Mouse (Mus musculus) intestine, embryonic 14.5 days (tissue): ENCODE data around the gene Adcy1. TPM values are rescaled to one million over a fixed set of nuclear protein-coding genes. Genes with fewer than 3 reads are reported as not detected.

Experiments used
- ATAC-seq: fragments of 200-750 bp; cut with Nextera tagmentation; replicated peaks from 2 replicates; pipeline ENCODE4 v1.8.0; 2017; ENCODE audit warnings: low read depth, moderate number of reproducible peaks, moderate TSS enrichment, moderate library complexity; ENCODE audit not compliant: low FRiP score, low TSS enrichment
- DNase-seq: peaks from one replicate; pipeline ENCODE4 v3.0.0-alpha.2; 2018; ENCODE audit warnings: low spot score
- H3K27ac ChIP-seq: fragments of 300-500 bp; sonication (generic); 2 replicates; pipeline ENCODE4 v1.5.1; 2014; ENCODE audit warnings: low read depth, mild to moderate bottlenecking, control low read depth
- H3K27me3 ChIP-seq: fragments of 300-500 bp; sonication (generic); replicated peaks from 2 replicates; pipeline ENCODE4 v1.6.1; 2014; ENCODE audit warnings: low read length, control low read depth; ENCODE audit not compliant: control insufficient read depth, insufficient read depth
- H3K36me3 ChIP-seq: fragments of 300-500 bp; sonication (generic); 2 replicates; pipeline ENCODE4 v1.6.1; 2014; ENCODE audit warnings: low read length, control low read depth; ENCODE audit not compliant: control insufficient read depth, insufficient read depth
- H3K4me1 ChIP-seq: fragments of 300-500 bp; sonication (generic); replicated peaks from 2 replicates; pipeline ENCODE4 v1.6.1; 2014; ENCODE audit warnings: low read length, control low read depth, mixed read lengths; ENCODE audit not compliant: control insufficient read depth, insufficient read depth
- H3K4me2 ChIP-seq: fragments of 300-500 bp; sonication (generic); 2 replicates; pipeline ENCODE4 v1.6.1; 2014; ENCODE audit warnings: low read length
- H3K4me3 ChIP-seq: fragments of 300-500 bp; sonication (generic); 2 replicates; pipeline ENCODE4 v1.5.1; 2014; ENCODE audit warnings: low read depth, low read length, control low read depth, mixed read lengths
- H3K9ac ChIP-seq: fragments of 300-500 bp; sonication (generic); 2 replicates; pipeline ENCODE4 v1.6.1; 2014; ENCODE audit warnings: mild to moderate bottlenecking, low read length
- H3K9me3 ChIP-seq: fragments of 300-500 bp; sonication (generic); 2 replicates; pipeline ENCODE4 v1.6.1; 2016; ENCODE audit warnings: low read length, control low read depth; ENCODE audit not compliant: control insufficient read depth
- WGBS: fragments of 180-500 bp; shearing (Covaris S2); extraction: QIAGEN DNeasy Blood & Tissue Kit; methylation state at CpG from one replicate; pipeline ENCODE4 v1.1.7; 2014; 5-methylcytosine and 5-hydroxymethylcytosine counted together
- polyA plus RNA-seq: library from polyadenylated mRNA; unstranded; fragments of >200 nt; fragmentation: Nextera tagmentation; extraction: Ambion mirVana; gene quantifications from 2 replicates; pipeline ENCODE4 v1.2.1, GENCODE M21; 2014

The Adcy1 gene
- polyA plus RNA-seq, 1 experiment from 2014 or later, result 1.9 TPM

DNA sequence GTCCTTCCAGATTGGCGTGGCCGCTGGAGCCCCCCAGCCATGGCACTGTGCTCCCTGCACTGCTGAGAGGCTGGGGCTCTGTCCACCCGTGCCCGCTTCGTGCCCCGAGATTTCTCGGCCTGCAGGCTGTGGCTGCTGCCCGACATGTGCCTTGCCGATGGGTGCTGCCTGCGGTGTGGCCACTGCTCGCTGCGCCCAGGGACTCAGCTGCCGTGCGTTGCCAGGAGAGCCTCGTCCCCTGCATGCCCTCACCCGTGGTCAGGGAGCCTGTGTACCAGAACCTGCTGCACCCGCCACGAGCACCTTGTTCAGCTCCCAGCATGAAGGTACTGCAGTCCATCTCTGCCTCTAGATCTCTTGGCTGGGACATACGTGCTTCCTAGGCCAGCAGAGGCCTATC is 134.7 kb downstream of the Adcy1 start:
- Histone ChIP-seq H3K27me3 (no peaks in the 10 kb centered on the region), H3K9ac (no peak overlapping the region), H3K4me2 (no peak overlapping the region), H3K27ac (no peak overlapping the region), H3K9me3 (0 out of 2 replicates have a peak, but pooled peaks cover 4% of the 10 kb centered on the region), H3K4me3 (no peak overlapping the region), H3K36me3 (no peaks in the 10 kb centered on the region), H3K4me1 (no peaks in the 10 kb centered on the region)
- DNase-seq (no peak), ATAC-seq (peak; percentile 1; the same call in 1 of the 2 replicates)
- 92% methylated on average over 19 of the region's 19 CpGs for WGBS

DNA sequence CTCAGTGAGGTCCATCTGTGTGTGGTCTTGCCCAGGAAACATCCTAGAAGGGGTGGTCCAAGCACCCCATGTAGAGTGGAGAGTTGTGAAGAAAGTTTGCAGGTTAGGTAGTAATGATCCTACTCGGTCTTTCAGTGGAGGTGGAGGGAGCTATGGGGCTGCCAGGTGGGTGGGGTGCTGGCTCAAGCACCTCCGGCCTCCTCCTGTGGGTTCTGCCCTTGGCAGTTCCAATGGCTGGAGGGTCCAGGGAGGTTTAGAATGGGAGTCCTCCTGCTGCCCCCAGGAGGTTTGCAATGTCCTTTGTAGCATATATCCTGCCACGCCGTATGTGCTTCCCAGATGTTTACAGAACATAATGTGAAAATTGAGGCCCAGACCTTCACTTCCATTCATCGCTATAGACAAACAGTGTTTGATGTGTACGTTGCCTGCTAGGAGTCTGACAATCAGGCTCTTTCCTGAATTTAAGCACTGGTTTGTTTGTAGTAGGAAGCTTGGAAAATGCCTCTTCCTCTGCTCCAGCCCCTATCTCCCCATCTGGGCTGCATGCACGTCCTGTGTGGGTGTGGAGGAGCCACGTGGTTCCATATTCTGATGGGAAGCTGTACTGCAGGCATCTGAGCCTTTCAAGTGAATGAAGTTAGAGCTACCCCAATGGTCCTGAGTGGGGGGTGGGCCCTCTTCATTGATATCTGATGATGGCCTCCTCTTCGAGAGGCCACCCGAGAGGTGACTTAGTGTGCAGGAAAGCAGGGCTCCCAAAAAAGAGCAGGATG is 135.4 kb downstream of the Adcy1 start:
- no peaks in the 10 kb centered on the region for H3K27me3 ChIP-seq
- no peaks in the 10 kb centered on the region for H3K4me1 ChIP-seq
- 61% methylated on average over 10 of the region's 10 CpGs for WGBS
- ATAC-seq (no peak), DNase-seq (no peak)
- no peak overlapping the region for H3K9ac ChIP-seq
- no peak overlapping the region for H3K4me2 ChIP-seq
- no peak overlapping the region for H3K27ac ChIP-seq
- 0 out of 2 replicates have a peak, but pooled peaks cover 4% of the 10 kb centered on the region for H3K9me3 ChIP-seq
- no peak overlapping the region for H3K4me3 ChIP-seq
- no peaks in the 10 kb centered on the region for H3K36me3 ChIP-seq

DNA sequence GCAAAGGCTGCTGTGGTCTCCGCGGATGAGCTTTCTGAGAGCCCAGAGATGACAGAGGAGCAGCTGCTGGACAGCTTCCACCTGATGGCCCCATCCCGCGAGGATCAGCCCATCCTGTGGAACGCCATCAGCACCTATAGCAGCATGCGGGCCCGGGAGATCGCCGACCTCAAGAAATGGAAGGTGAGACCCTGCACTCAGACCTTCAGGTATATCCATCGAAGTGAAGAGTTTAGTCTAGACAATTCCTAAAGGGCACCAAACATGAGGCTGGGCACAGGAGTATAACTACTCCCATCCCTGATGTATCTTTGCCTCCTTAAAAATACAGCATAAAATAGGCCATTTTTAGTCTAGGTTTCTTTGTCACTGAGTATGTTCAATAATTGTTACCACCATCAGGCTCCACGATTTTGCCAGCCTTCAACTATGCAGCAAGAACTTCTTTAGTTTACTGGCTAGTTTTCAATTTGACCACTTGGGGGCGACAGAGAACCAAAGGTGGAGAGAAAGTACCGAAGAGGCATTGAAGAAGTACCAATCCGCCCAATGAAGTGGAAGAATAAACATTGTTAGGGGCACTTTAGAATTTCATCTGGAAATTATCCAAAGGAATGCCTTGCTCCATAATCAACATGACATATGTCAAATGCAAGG is 136.6 kb downstream of the Adcy1 start:
- Histone ChIP-seq H3K4me3 (no peak overlapping the region), H3K27ac (no peak overlapping the region), H3K27me3 (no peaks in the 10 kb centered on the region), H3K4me2 (no peak overlapping the region), H3K36me3 (no peaks in the 10 kb centered on the region), H3K4me1 (no peaks in the 10 kb centered on the region), H3K9me3 (0 out of 2 replicates have a peak, but pooled peaks cover 2% of the 10 kb centered on the region), H3K9ac (no peak overlapping the region)
- no peak for DNase-seq
- ATAC-seq, result no peak
- WGBS, result 57% methylated on average over 14 of the region's 14 CpGs

DNA sequence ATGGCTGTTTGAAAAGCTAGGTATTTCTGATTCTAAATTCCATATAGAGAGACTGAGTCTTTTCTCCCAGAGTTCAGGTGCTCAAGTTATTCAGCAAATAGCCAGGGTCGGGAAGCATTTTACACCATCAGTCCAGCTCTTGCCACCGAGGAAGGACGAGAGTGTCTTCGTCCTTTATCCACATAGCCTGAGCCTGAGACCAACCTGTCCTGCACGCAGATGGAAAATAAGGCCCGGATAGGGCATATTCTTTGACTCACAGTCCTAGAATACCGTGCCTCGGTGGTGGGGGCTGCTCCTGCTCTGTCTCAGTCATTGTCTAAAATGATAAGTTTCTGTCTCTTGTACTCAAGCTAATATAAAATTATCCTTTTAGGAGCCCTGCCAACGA is 137.1 kb downstream of the Adcy1 start:
- no peaks in the 10 kb centered on the region for H3K9me3 ChIP-seq
- DNase-seq, result no peak
- ATAC-seq, result no peak
- H3K27me3 ChIP-seq, result no peaks in the 10 kb centered on the region
- WGBS, result 85% methylated on average over 9 of the region's 9 CpGs
- no peaks in the 10 kb centered on the region for H3K36me3 ChIP-seq
- no peak overlapping the region for H3K27ac ChIP-seq
- no peak overlapping the region for H3K4me3 ChIP-seq
- no peaks in the 10 kb centered on the region for H3K4me1 ChIP-seq
- H3K9ac ChIP-seq, result no peak overlapping the region
- H3K4me2 ChIP-seq, result no peak overlapping the region

DNA sequence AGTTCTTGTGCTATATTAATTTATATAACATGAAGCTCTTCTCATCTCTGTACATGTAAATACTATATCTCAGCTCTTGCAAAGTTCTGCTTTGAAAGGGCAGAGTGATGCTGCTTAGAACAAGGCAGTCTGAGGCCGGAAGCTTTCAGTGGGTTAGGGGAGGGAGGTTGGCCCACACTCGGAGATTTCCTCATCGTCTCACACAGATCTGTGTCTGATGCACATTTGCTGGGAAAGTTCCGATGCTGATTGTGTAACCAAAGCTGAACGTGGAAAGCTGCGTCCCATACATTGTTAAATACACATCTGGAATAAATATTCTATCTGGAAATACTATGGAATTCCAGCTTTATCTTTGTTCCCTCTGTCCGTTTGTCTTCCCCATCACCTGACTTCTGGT is 138.9 kb downstream of the Adcy1 start:
- WGBS, result 75% methylated on average over 7 of the region's 7 CpGs
- ATAC-seq, result no peak

DNA sequence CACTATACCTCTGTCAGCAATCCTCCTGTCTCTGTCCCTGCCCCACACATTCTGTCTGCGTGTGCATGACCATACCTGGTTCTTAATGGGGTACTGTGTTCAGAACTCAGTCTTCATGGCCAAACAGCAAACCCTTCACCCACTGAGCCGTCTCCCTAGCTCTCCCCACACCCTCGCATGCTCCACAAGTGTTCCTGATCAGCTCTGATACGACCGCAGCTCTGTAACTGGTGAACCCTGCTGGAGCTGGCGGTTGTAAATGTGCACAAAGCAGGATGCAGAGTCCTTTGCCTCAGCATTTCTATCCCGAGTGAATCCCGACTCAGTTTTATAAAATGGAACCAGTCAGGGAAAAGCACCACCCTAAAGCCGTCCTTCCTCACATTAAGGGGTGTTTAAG is 140.6 kb downstream of the Adcy1 start:
- Histone ChIP-seq H3K27me3 (no peaks in the 10 kb centered on the region), H3K4me3 (no peak overlapping the region), H3K4me1 (no peaks in the 10 kb centered on the region), H3K9me3 (no peaks in the 10 kb centered on the region), H3K27ac (no peak overlapping the region), H3K9ac (no peak overlapping the region), H3K4me2 (no peak overlapping the region), H3K36me3 (no peaks in the 10 kb centered on the region)
- ATAC-seq (no peak), DNase-seq (no peak)
- 84% methylated on average over 9 of the region's 9 CpGs for WGBS

More for the DNA sequence above, 138.9 kb downstream of the Adcy1 start:
- Histone ChIP-seq H3K36me3 (no peaks in the 10 kb centered on the region), H3K4me3 (no peak overlapping the region), H3K4me2 (no peak overlapping the region), H3K27ac (no peak overlapping the region), H3K27me3 (no peaks in the 10 kb centered on the region), H3K9me3 (no peaks in the 10 kb centered on the region), H3K9ac (no peak overlapping the region), H3K4me1 (no peaks in the 10 kb centered on the region)
- DNase-seq, result no peak

DNA sequence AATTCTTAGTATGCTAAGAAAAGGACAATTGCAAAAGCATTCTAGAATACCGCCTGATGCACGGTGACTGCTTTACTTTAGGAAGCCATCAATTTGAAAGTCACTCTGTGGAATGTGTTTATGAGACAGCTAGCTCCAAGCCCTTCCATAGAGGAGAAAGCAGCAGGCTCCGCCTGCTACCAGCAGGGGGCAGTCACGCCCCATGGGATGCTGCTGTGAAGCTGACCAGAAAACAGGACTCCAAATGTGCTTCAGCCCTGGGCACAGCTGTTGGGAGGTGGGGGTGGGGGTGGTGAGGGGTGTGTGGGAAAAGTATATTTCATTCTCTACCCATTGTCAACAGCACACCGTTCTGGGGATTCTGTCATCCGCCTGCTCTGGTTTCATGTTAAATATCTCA is 147.1 kb downstream of the Adcy1 start:
- H3K36me3 ChIP-seq, result no peaks in the 10 kb centered on the region
- H3K27ac ChIP-seq, result no peak overlapping the region
- no peaks in the 10 kb centered on the region for H3K9me3 ChIP-seq
- no peak overlapping the region for H3K4me2 ChIP-seq
- H3K27me3 ChIP-seq, result peaks cover 41% of the 10 kb centered on the region
- H3K4me1 ChIP-seq, result peaks cover 10% of the 10 kb centered on the region
- no peak overlapping the region for H3K9ac ChIP-seq
- ATAC-seq (peak; percentile 36; the same call in 1 of the 2 replicates), DNase-seq (peak; percentile 89)
- H3K4me3 ChIP-seq, result no peak overlapping the region
- WGBS, result 14% methylated on average over 6 of the region's 6 CpGs

DNA sequence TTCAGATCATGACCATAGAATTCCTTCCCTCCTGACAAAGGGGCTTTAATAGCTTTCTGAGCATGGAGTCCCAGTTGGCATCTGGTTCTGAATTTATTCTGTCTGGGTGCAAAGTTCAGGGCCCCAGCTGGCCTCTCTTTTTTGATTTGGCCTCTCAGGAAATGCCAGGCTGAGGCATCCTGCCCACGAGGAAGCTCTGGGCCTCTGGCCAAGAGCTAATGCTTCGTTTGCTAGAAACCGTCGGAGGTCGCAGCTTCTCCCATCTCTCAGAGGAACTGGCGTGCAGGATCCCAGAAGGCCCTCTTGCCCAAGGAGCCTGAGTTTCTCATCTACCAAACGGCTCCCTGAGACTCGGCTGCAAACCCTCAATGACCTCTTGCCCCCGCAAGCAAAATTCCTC is 147.9 kb downstream of the Adcy1 start:
- DNase-seq (no peak), ATAC-seq (no peak)
- Histone ChIP-seq H3K27me3 (peaks cover 44% of the 10 kb centered on the region), H3K9ac (no peak overlapping the region), H3K27ac (no peak overlapping the region), H3K4me1 (peaks cover 10% of the 10 kb centered on the region), H3K9me3 (no peaks in the 10 kb centered on the region), H3K4me2 (peak overlapping the region; percentile 23; the same call in 1 of the 2 replicates), H3K36me3 (no peaks in the 10 kb centered on the region), H3K4me3 (no peak overlapping the region)
- WGBS, result 25% methylated on average over 9 of the region's 9 CpGs
